Mouse (Mus musculus) liver, postnatal 0 days (tissue): Measurements from ENCODE around the gene Klhl24.

Experiments used
- CTCF ChIP-seq: sonication (generic); IDR thresholded peaks from 2 replicates; pipeline ENCODE4 v1.5.1; 2016; ENCODE audit warnings: antibody characterized with exemption, low read depth
- EP300 ChIP-seq: IDR thresholded peaks from 2 replicates; pipeline ENCODE4 v1.6.1; 2016; ENCODE audit warnings: antibody characterized with exemption, low read depth, mild to moderate bottlenecking

DNA sequence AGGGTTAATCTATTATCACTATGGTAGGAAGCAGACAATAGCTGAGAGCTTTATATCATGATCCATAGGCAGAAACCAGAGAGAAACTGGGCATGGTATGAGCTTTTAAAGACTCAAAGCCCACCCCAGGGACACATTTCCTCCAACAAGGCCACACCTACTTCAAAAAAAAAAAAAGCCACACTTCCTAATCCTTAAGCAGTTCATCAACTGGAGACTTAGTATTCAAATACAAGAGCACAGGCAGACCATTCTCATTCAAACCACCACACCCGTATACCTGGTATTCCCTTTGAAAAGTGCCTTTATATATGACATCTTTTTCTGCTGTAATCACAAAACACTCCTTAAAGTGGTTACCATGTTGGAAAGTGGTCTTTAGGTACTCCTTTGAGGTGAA lies 12.7 kb upstream of the Klhl24 start:
- TF ChIP-seq CTCF: no peak
- no peak for TF ChIP-seq EP300
